Mouse (Mus musculus): Measurements from ENCODE around the gene Itga3. TPM values are rescaled to one million over a fixed set of nuclear protein-coding genes. Genes with fewer than 3 reads are reported as not detected.
A peak's percentile ranks its signal among the peaks of the same experiment; 100 is the strongest.

Itga3 gene
- polyA plus RNA-seq, 1 experiment from 2014 or later: 7.7 TPM

DNA sequence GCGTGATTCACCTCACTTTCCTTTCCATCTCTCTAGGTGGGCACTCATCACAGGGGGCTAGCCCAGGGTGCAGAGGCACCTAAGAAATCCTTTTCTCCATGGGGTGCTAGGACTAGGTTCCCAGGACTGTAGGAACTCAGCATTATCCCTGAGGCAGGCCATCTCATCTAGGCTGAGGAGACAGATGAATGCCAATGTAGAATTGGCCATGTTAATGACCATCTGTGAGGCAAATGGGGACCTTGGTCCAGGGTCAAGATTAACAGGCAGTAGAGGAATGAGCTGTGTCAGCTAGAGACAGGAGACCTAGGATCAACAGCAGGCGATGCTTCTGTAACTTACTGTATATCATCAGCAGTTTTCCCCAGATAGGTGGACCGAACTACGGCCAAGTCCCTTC lies 36.8 kb downstream of the Itga3 start:
- no peaks in the 10 kb centered on the region; the same call in 1 of the 2 replicates for H3K27me3 ChIP-seq
- peaks cover 33% of the 10 kb centered on the region for H3K36me3 ChIP-seq
- peak overlapping the region; percentile 87 for H3K4me2 ChIP-seq
- no peaks in the 10 kb centered on the region for H3K9me3 ChIP-seq
- WGBS: 78% methylated on average over 4 of the region's 4 CpGs
- H3K9ac ChIP-seq (replicated peaks): no peak overlapping the region
- no peak overlapping the region for H3K27ac ChIP-seq
- peak overlapping the region; percentile 80; the same call in 1 of the 2 replicates for H3K4me3 ChIP-seq (replicated peaks)
- no peak for ATAC-seq (ENCODE audit: insufficient number of reproducible peaks, insufficient read depth, low FRiP score, low TSS enrichment, low read depth)
- H3K4me1 ChIP-seq (replicated peaks): peaks cover 18% of the 10 kb centered on the region

DNA sequence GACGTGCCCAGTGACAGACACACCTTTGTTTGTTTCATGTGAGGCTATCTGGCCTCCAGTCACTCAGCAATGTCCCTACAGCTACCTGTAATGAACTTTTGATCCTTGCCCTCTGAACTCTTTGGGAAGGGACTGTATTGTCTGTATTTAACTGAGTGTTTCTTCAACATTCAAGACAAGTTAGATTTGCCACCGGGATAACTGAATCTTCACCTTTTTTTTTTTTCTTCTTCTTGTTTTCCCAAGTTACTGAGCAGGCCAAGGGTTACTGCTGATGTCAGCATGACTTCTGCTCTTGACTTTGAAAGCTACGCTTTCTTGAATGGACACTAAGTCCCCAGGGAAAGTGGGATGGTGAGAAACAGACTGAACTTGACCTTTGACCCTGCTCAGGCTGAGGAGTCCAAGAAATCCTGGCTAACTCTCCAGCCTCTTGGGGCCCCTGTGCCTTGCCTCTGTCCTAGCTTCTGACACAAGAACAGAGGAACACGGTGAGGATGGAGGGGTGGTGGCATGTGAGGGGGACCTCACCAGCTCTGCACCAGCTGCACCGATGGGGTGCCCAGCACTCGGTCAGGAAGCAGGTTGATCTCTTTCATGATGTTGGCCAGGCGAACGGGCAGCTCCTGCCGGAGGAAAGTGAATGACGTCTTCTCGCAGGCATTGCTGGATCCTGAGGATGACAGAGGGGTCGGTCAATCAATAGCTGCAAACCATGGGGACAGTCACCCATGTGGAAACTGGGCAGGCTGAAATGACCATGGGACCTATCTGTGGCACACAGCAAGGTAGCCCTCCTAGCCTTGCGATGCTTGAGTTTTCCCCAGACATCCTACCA lies 37.6 kb downstream of the Itga3 start:
- H3K4me2 ChIP-seq: no peak overlapping the region
- H3K4me3 ChIP-seq (replicated peaks): no peak overlapping the region
- WGBS: 84% methylated on average over 13 of the region's 13 CpGs
- no peaks in the 10 kb centered on the region for H3K9me3 ChIP-seq
- no peaks in the 10 kb centered on the region; the same call in 1 of the 2 replicates for H3K27me3 ChIP-seq
- no peak for ATAC-seq (ENCODE audit: insufficient number of reproducible peaks, insufficient read depth, low FRiP score, low TSS enrichment, low read depth)
- peaks cover 33% of the 10 kb centered on the region for H3K36me3 ChIP-seq
- H3K4me1 ChIP-seq (replicated peaks): peaks cover 18% of the 10 kb centered on the region
- H3K9ac ChIP-seq (replicated peaks): no peak overlapping the region
- no peak overlapping the region for H3K27ac ChIP-seq

- ATAC-seq (ENCODE audit: insufficient number of reproducible peaks, insufficient read depth, low FRiP score, low TSS enrichment, low read depth): no peak
- Histone ChIP-seq H3K9me3 (no peaks in the 10 kb centered on the region), H3K4me2 (no peak overlapping the region), H3K4me3 (replicated peaks) (no peak overlapping the region), H3K4me1 (replicated peaks) (peaks cover 18% of the 10 kb centered on the region), H3K27me3 (no peaks in the 10 kb centered on the region; the same call in 1 of the 2 replicates), H3K27ac (no peak overlapping the region), H3K9ac (replicated peaks) (no peak overlapping the region), H3K36me3 (peaks cover 33% of the 10 kb centered on the region)
- 83% methylated on average over 14 of the region's 14 CpGs for WGBS
These were observed 38.3 kb downstream of the Itga3 start for GRCm38 (mm10) chr11:95038156-95038817.

DNA sequence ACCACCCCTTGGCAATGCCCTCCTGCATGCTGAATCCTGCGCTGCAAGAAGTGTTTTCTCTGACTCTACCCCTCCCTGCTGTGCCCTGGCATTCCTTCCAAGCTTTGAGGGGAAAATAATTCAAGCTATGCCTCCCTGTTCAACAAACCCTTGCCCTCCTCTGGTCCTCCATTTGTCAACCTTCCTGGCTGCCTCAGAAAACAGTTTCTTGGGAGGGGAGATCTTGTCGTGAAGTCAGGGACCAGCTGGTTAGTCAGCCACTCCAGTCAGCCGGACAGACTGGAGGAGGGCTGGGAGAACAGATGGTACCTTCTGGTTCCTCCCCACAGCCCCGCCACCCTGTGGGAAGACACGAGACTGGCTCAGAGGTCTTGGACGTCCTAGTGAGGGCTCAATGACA lies 39.3 kb downstream of the Itga3 start:
- 54% methylated on average over 6 of the region's 6 CpGs for WGBS
- H3K9ac ChIP-seq (replicated peaks): no peak overlapping the region
- H3K4me2 ChIP-seq: no peak overlapping the region
- no peak for ATAC-seq (ENCODE audit: insufficient number of reproducible peaks, insufficient read depth, low FRiP score, low TSS enrichment, low read depth)
- no peaks in the 10 kb centered on the region for H3K9me3 ChIP-seq
- H3K27me3 ChIP-seq: 0 out of 2 replicates have a peak, but pooled peaks cover 3% of the 10 kb centered on the region
- H3K4me1 ChIP-seq (replicated peaks): peaks cover 18% of the 10 kb centered on the region
- H3K4me3 ChIP-seq (replicated peaks): no peak overlapping the region
- H3K36me3 ChIP-seq: peaks cover 33% of the 10 kb centered on the region
- H3K27ac ChIP-seq: no peak overlapping the region

DNA sequence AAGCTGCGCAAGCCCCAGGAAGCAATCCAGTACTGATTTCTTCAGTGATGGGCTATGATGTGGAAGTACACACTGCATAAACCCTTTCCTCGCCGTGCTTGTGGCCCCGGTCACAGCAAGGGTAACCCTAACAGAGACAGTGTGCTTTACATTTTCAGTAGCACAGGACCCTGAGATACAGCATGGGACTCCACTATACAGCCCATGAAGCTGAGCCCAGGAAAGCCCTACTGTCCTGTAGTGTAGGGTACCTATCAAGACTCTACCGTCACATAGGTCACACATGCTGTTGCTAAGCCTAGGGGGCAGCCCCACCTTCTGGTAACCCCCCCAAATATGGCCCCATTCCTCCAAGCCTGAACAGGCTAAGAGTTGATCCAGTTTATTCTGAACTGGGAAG lies 40.1 kb downstream of the Itga3 start:
- no peak overlapping the region for H3K9ac ChIP-seq (replicated peaks)
- no peaks in the 10 kb centered on the region for H3K9me3 ChIP-seq
- no peak overlapping the region for H3K4me2 ChIP-seq
- peaks cover 12% of the 10 kb centered on the region for H3K4me1 ChIP-seq (replicated peaks)
- 95% methylated on average over 5 of the region's 5 CpGs for WGBS
- H3K27me3 ChIP-seq: 0 out of 2 replicates have a peak, but pooled peaks cover 3% of the 10 kb centered on the region
- H3K27ac ChIP-seq: no peak overlapping the region
- no peak for ATAC-seq (ENCODE audit: insufficient number of reproducible peaks, insufficient read depth, low FRiP score, low TSS enrichment, low read depth)
- peaks cover 40% of the 10 kb centered on the region for H3K36me3 ChIP-seq
- H3K4me3 ChIP-seq (replicated peaks): no peak overlapping the region

GRCm38 (mm10) chr11:95034902-95035301 lies 41.7 kb downstream of the Itga3 start:
- Histone ChIP-seq H3K9me3 (no peaks in the 10 kb centered on the region), H3K4me2 (no peak overlapping the region), H3K36me3 (peaks cover 41% of the 10 kb centered on the region), H3K27ac (no peak overlapping the region), H3K27me3 (0 out of 2 replicates have a peak, but pooled peaks cover 3% of the 10 kb centered on the region), H3K4me1 (replicated peaks) (peaks cover 4% of the 10 kb centered on the region), H3K4me3 (replicated peaks) (no peak overlapping the region), H3K9ac (replicated peaks) (no peak overlapping the region)
- no peak for ATAC-seq (ENCODE audit: insufficient number of reproducible peaks, insufficient read depth, low FRiP score, low TSS enrichment, low read depth)
- 74% methylated on average over 10 of the region's 10 CpGs for WGBS

DNA sequence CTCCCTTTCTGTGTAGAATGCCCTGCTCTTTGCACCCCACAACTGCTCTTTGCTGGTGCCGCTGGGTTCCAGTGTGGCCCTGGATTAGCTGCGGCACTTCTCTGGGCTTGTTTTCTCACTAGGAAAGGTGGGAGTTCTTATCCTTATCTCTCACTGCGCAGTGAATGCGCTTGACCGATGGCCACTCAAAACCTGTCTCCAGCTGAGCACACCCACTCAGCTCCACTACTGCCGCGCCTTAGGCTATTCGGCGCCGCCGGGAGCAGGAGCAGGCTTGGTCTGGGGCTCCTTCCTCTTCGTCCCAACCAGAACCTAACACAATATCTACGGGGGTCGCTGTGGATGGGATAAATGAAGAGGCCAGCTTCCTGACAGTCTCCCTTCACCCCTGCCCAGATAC lies 43.0 kb downstream of the Itga3 start:
- no peaks in the 10 kb centered on the region for H3K9me3 ChIP-seq
- peaks cover 44% of the 10 kb centered on the region for H3K36me3 ChIP-seq
- ATAC-seq (ENCODE audit: insufficient number of reproducible peaks, insufficient read depth, low FRiP score, low TSS enrichment, low read depth): no peak
- no peak overlapping the region for H3K4me2 ChIP-seq
- WGBS: 72% methylated on average over 14 of the region's 14 CpGs
- H3K27me3 ChIP-seq: 0 out of 2 replicates have a peak, but pooled peaks cover 3% of the 10 kb centered on the region
- no peak overlapping the region for H3K27ac ChIP-seq
- no peaks in the 10 kb centered on the region for H3K4me1 ChIP-seq (replicated peaks)
- no peak overlapping the region for H3K9ac ChIP-seq (replicated peaks)
- H3K4me3 ChIP-seq (replicated peaks): no peak overlapping the region

DNA sequence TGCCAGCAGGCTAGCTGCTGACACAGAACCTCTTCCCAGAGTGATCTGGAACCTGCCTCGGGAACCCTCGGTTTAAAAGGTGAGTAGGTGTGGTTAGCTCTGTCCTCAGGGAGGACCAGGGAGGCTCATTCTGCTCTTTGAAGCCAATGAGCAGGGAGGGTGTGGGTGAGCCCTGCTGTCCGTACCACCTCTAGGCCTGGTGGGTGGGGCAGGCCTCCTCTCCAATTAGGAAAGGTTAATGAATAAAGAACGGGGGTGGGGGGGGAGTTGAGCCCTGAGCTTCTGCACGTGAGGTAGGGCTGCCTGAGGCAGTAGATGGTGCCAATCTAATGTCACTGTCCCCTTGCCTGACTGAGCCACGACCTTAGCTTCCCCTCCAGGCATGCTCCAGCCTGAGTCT lies 43.7 kb downstream of the Itga3 start:
- ATAC-seq (ENCODE audit: insufficient number of reproducible peaks, insufficient read depth, low FRiP score, low TSS enrichment, low read depth): no peak
- Histone ChIP-seq H3K9ac (replicated peaks) (no peak overlapping the region), H3K27ac (no peak overlapping the region), H3K4me1 (replicated peaks) (peaks cover 5% of the 10 kb centered on the region; the same call in 1 of the 2 replicates), H3K4me2 (no peak overlapping the region), H3K4me3 (replicated peaks) (no peak overlapping the region), H3K36me3 (peaks cover 38% of the 10 kb centered on the region), H3K9me3 (no peaks in the 10 kb centered on the region), H3K27me3 (0 out of 2 replicates have a peak, but pooled peaks cover 9% of the 10 kb centered on the region)
- 18% methylated on average over 6 of the region's 6 CpGs for whole genome bisulfite sequencing

DNA sequence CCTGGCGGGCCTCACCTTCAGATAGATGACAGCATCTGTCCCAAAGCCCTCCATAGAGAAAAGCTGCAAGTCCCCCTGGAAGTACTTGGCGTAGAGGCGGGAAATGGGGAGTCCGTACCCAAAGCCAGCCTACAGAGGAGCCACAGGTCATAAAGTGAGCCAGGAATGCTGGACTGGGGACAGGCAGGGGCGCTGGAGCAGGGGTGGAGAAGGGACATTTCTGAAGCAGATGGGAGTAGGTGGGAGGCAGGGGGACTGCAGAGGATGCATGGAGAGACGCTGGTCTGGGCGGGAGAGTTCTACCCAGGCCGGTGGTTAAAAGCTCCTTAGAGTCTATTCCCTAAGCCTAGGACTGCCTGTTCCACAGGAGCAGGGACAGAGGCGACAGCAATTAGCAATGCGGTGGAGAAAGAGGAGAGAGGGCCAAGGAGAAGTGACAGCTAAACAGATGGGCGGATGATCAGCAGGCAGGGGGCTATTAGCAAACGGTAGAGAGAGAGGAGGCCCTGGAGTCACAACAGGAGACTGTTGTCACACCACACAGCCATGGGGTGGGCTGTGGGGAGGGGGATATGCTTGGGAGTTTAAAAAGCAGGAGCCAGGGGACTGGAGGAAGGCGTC lies 48.6 kb downstream of the Itga3 start:
- no peak overlapping the region for H3K4me2 ChIP-seq
- peak overlapping the region; percentile 42 for H3K9ac ChIP-seq (replicated peaks)
- peaks cover 9% of the 10 kb centered on the region; the same call in 1 of the 2 replicates for H3K4me1 ChIP-seq (replicated peaks)
- no peak overlapping the region for H3K4me3 ChIP-seq (replicated peaks)
- H3K27me3 ChIP-seq: 0 out of 2 replicates have a peak, but pooled peaks cover 12% of the 10 kb centered on the region
- 16% methylated on average over 13 of the region's 13 CpGs for WGBS
- no peaks in the 10 kb centered on the region for H3K9me3 ChIP-seq
- H3K27ac ChIP-seq: no peak overlapping the region
- no peak for ATAC-seq (ENCODE audit: insufficient number of reproducible peaks, insufficient read depth, low FRiP score, low TSS enrichment, low read depth)
- H3K36me3 ChIP-seq: peaks cover 50% of the 10 kb centered on the region

DNA sequence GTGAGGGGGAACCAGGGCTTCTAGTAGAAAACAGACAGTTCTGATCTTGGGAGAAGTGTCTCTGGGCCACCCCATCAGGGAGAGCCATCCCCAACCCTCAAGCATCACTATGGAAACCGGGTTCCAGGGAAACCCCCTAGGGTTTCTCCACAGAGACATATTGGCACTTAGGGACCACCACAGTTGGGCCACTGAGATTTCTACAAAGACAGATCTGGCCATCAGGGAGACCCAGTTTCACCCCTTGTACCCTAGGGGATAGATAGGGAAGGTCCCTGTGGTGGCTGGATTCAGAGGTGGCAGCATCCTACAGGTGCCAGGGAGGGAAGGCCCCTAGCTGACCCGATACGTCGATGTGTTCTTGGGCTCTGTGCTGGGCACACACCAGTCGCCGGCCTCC lies 49.8 kb downstream of the Itga3 start:
- Histone ChIP-seq H3K36me3 (peaks cover 57% of the 10 kb centered on the region), H3K4me1 (replicated peaks) (peaks cover 9% of the 10 kb centered on the region; the same call in 1 of the 2 replicates), H3K4me3 (replicated peaks) (no peak overlapping the region), H3K9me3 (no peaks in the 10 kb centered on the region), H3K27me3 (0 out of 2 replicates have a peak, but pooled peaks cover 9% of the 10 kb centered on the region), H3K9ac (replicated peaks) (no peak overlapping the region), H3K4me2 (no peak overlapping the region), H3K27ac (no peak overlapping the region)
- no peak for ATAC-seq (ENCODE audit: insufficient number of reproducible peaks, insufficient read depth, low FRiP score, low TSS enrichment, low read depth)
- WGBS: 89% methylated on average over 6 of the region's 6 CpGs

GRCm38 (mm10) chr11:95026090-95026542 lies 50.5 kb downstream of the Itga3 start:
- 80% methylated on average over 6 of the region's 6 CpGs for WGBS
- H3K4me2 ChIP-seq: no peak overlapping the region
- H3K9ac ChIP-seq (replicated peaks): no peak overlapping the region
- no peak for ATAC-seq (ENCODE audit: insufficient number of reproducible peaks, insufficient read depth, low FRiP score, low TSS enrichment, low read depth)
- peaks cover 9% of the 10 kb centered on the region; the same call in 1 of the 2 replicates for H3K4me1 ChIP-seq (replicated peaks)
- no peak overlapping the region for H3K4me3 ChIP-seq (replicated peaks)
- no peaks in the 10 kb centered on the region for H3K9me3 ChIP-seq
- no peak overlapping the region for H3K27ac ChIP-seq
- H3K36me3 ChIP-seq: peaks cover 61% of the 10 kb centered on the region
- 0 out of 2 replicates have a peak, but pooled peaks cover 9% of the 10 kb centered on the region for H3K27me3 ChIP-seq

Measured in limb, embryonic 12.5 days (tissue).